Mouse (Mus musculus) stomach, postnatal 0 days (tissue): ENCODE results near the gene Hist1h2ad. TPM values are rescaled to one million over a fixed set of nuclear protein-coding genes. Genes with fewer than 3 reads are reported as not detected.
"Not testable (repeated sequence)": the region's sequence is repeated elsewhere in the genome, so short reads cannot be mapped to it uniquely, and the experiment has no call there.

Source experiments
- ATAC-seq: fragments of 200-750 bp; cut with Nextera tagmentation; 2 replicates; pipeline ENCODE4 v1.8.0; 2017; ENCODE audit not compliant: low FRiP score, low TSS enrichment
- DNase-seq: peaks from one replicate; pipeline ENCODE4 v3.0.0-alpha.2; 2016; ENCODE audit warnings: low spot score
- H3K27ac ChIP-seq: fragments of 300-500 bp; sonication (generic); replicated peaks from 2 replicates; pipeline ENCODE4 v1.5.1; 2014; ENCODE audit warnings: mild to moderate bottlenecking, control low read depth
- H3K27me3 ChIP-seq: fragments of 300-500 bp; sonication (generic); 2 replicates; pipeline ENCODE4 v1.6.1; 2014; ENCODE audit warnings: low read length; ENCODE audit not compliant: control insufficient read depth, insufficient read depth
- H3K36me3 ChIP-seq: fragments of 300-500 bp; sonication (generic); 2 replicates; pipeline ENCODE4 v1.6.1; 2014; ENCODE audit warnings: low read length, mixed read lengths; ENCODE audit not compliant: control insufficient read depth, insufficient read depth
- H3K4me1 ChIP-seq: fragments of 300-500 bp; sonication (generic); replicated peaks from 2 replicates; pipeline ENCODE4 v1.6.1; 2014; ENCODE audit warnings: antibody characterized with exemption; ENCODE audit not compliant: control insufficient read depth, insufficient read depth
- H3K4me2 ChIP-seq: fragments of 300-500 bp; sonication (generic); replicated peaks from 2 replicates; pipeline ENCODE4 v1.6.1; 2014; ENCODE audit warnings: low read depth, mild to moderate bottlenecking, control low read depth, moderate library complexity
- H3K4me3 ChIP-seq: fragments of 300-500 bp; sonication (generic); 2 replicates; pipeline ENCODE4 v1.5.1; 2014; ENCODE audit warnings: low read depth, low read length, control low read depth
- H3K9ac ChIP-seq: fragments of 300-500 bp; sonication (generic); 2 replicates; pipeline ENCODE4 v1.6.1; 2014; ENCODE audit warnings: mild to moderate bottlenecking, low read length, control low read depth, mixed read lengths
- H3K9me3 ChIP-seq: fragments of 300-500 bp; sonication (generic); 2 replicates; pipeline ENCODE4 v1.6.1; 2016; ENCODE audit warnings: low read length; ENCODE audit not compliant: control insufficient read depth
- CTCF ChIP-seq: IDR thresholded peaks from 2 replicates; pipeline ENCODE4 v1.5.1; 2016; ENCODE audit warnings: antibody characterized with exemption, low read depth, mild to moderate bottlenecking, moderate library complexity
- EP300 ChIP-seq: optimal IDR thresholded peaks from 2 replicates; pipeline ENCODE3; 2016; ENCODE audit warnings: antibody characterized with exemption
- WGBS: fragments of 180-500 bp; shearing (Covaris S2); extraction: QIAGEN DNeasy Blood & Tissue Kit; methylation state at CpG from one replicate; pipeline ENCODE4 v1.1.7; 2014; 5-methylcytosine and 5-hydroxymethylcytosine counted together
- polyA plus RNA-seq: library from polyadenylated mRNA; unstranded; fragments of >200 nt; fragmentation: Nextera tagmentation; extraction: Ambion mirVana; gene quantifications from 2 replicates; pipeline ENCODE4 v1.2.1, GENCODE M21; 2015

The Hist1h2ad gene
- polyA plus RNA-seq, 1 experiment from 2014 or later = 0.79 TPM

DNA sequence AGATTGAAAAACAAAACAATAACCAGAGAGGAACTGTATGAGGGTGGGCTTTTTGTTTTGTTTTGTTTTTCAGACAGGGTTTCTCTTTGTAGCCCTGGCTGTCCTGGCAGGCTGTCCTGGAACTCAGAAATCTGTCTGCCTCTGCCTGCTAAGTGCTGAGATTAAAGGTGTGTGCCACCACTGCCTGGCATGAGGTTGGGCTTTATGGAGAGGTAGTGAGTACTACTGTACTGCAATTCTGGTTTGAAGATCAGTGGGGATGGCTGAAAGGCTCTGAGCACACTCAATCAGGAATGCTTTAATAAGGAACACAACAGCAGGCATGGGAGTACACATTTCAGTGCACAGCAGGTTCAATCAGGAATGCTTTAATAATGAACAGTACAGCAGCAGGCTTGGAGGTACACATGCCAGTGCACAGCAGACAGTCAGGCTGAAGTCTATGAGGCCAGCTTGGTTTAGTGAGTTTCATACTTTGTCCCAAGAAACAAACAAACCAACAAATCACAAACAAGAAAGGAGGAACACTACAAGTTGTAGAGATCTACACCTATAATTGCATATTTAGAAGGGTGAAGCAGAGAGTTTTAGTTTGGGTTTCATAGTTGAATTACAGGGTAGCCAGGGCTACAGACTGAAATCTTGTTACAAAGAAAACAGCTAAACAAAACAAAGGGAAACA, 9.3 kb downstream of the Hist1h2ad start:
- DNase-seq = no peak
- peak overlapping the region; percentile 20; the same call in 1 of the 2 replicates for H3K27ac ChIP-seq
- H3K4me2 ChIP-seq = 0 out of 2 replicates have a peak overlapping the region, but pooled peaks have one; percentile 9
- no peak for TF ChIP-seq CTCF
- 0 out of 2 replicates have a peak, but pooled peaks cover 2% of the 10 kb centered on the region for H3K4me1 ChIP-seq
- no peaks in the 10 kb centered on the region for H3K36me3 ChIP-seq
- H3K27me3 ChIP-seq = no peaks in the 10 kb centered on the region
- H3K4me3 ChIP-seq = no peak overlapping the region
- no peak for ATAC-seq
- H3K9ac ChIP-seq = no peak overlapping the region
- H3K9me3 ChIP-seq = no peaks in the 10 kb centered on the region

DNA sequence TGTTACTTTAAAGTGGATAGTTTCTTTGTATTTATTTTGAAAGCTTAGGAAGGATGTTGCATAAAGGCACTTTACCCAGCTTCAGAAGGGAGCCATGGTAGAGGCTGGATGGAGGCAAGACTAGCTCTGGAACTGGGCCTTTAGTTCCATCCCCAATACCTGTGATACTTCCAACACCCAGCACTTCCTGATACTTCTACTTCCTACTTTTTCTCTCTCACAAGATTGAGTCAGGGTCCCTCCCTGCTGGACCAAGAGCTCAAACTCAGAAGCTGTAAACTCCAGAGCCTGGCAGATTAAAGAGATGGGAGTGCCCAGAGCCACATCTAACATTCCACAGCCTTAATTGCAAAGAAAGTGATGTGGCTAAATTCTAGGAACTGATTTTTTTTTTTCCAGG, 10.2 kb downstream of the Hist1h2ad start:
- Histone ChIP-seq H3K4me3 (peak overlapping the region; percentile 57), H3K4me2 (peak overlapping the region; percentile 80), H3K4me1 (0 out of 2 replicates have a peak, but pooled peaks cover 2% of the 10 kb centered on the region), H3K36me3 (no peaks in the 10 kb centered on the region), H3K9ac (peak overlapping the region; percentile 76; the same call in 1 of the 2 replicates), H3K9me3 (no peaks in the 10 kb centered on the region), H3K27ac (peak overlapping the region; percentile 97), H3K27me3 (no peaks in the 10 kb centered on the region)
- TF ChIP-seq CTCF = no peak
- TF ChIP-seq EP300 = no peak
- no peak for ATAC-seq
- no peak for DNase-seq

DNA sequence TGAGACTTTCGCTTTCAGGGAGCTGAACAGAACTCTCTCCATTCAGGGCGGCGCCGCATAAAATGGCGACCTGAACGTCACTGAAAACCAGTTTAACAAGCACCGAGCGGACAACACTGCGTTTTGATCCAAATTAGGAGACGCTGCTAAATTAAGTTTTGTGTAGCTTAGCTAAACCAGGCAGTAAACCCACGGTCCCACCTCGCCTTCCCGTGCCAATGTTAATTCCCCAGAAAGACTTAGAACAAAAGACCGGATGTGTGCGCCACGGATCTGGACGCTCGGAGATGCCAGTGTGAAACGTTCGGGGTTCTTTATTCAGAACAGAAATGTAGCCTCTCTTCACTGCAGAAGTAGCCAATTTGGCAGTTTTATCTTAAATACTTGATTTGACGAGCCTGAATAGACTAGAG, 10.9 kb downstream of the Hist1h2ad start:
- DNase-seq = peak; percentile 83
- ATAC-seq = peak; percentile 43; the same call in 1 of the 2 replicates
- peak overlapping the region; percentile 97 for H3K27ac ChIP-seq
- H3K4me1 ChIP-seq = 0 out of 2 replicates have a peak, but pooled peaks cover 2% of the 10 kb centered on the region
- WGBS = under 1% methylated on average over 21 of the region's 21 CpGs
- H3K36me3 ChIP-seq = no peaks in the 10 kb centered on the region
- no peaks in the 10 kb centered on the region for H3K9me3 ChIP-seq
- peak overlapping the region; percentile 80 for H3K4me2 ChIP-seq
- H3K27me3 ChIP-seq = no peaks in the 10 kb centered on the region
- no peak for TF ChIP-seq EP300
- no peak for TF ChIP-seq CTCF
- peak overlapping the region; percentile 57 for H3K4me3 ChIP-seq
- peak overlapping the region; percentile 76 for H3K9ac ChIP-seq

DNA sequence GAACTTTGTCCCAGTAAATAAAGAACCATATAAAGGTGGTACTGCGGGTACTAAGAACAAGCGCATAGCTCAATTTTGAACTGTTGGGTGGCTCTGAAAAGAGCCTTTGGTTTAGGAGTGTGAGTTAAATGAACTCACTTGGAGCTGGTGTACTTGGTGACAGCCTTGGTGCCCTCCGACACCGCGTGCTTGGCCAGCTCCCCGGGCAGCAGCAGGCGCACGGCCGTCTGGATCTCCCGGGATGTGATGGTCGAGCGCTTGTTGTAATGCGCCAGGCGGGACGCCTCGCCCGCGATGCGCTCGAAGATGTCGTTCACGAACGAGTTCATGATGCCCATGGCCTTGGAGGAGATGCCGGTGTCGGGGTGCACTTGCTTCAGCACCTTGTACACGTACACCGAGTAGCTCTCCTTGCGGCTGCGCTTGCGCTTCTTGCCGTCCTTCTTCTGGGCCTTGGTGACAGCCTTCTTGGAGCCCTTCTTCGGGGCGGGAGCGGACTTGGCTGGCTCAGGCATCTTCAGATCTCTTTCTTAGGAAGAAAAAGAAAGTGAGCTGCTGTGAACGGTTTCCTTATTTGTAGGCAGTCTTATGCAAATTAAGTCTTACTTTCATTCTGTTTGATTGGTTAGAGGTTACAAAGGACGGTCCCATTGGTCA, 11.4 kb downstream of the Hist1h2ad start:
- not testable (repeated sequence) for H3K9me3 ChIP-seq, H3K36me3 ChIP-seq, H3K27me3 ChIP-seq, H3K4me1 ChIP-seq
- under 1% methylated on average over 18 of the region's 36 CpGs for WGBS
- peak overlapping the region; percentile 97 for H3K27ac ChIP-seq
- H3K4me3 ChIP-seq = peak overlapping the region; percentile 57
- peak overlapping the region; percentile 76 for H3K9ac ChIP-seq
- H3K4me2 ChIP-seq = peak overlapping the region; percentile 80
- peak; percentile 63 for DNase-seq
- ATAC-seq = peak; percentile 89

DNA sequence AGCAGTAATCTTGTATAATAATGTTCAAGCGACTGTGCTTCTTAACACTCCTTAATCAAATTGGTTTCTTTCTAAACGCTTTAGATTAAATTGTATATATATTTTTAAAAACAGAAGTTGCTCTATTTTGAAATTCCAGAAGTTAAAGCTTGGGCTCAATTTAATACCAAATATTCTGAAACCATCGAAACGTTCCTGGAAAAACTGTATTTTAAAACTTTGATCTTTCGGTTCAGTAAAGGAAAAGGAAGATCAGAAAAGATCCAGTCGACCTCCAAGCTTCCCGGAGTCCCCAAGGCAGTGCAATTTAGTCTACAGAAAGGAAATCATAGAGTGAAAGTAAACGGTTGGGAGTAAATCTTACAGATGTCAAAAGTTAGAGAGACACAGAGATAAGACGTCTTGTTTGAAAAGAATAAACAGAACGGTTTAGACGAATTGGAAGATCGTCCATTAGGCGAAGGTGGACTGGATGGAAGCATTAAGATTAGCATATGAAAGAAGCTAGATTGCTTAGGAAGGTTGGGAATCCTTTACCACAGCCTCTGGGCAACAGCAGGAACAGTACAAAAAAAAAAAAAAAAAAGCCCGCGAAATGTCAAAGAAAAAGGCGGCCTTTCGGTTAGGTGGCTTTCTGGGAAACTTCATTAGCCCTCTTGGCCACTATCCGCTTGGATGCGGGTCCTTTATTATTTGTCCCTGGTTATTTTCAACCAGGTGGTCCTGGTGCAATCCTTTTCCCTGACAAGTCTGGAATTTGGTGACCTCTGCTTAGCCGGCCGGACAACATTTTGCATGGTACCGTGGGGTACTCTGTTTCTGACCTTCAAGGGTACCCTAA, 12.1 kb downstream of the Hist1h2ad start:
- Histone ChIP-seq H3K4me3 (peak overlapping the region; percentile 57), H3K27ac (peak overlapping the region; percentile 93), H3K9me3 (no peaks in the 10 kb centered on the region), H3K9ac (peak overlapping the region; percentile 62), H3K27me3 (no peaks in the 10 kb centered on the region), H3K4me2 (peak overlapping the region; percentile 67), H3K36me3 (no peaks in the 10 kb centered on the region), H3K4me1 (0 out of 2 replicates have a peak, but pooled peaks cover 2% of the 10 kb centered on the region)
- TF ChIP-seq EP300 (no peak), CTCF (no peak)
- no peak for DNase-seq
- WGBS = under 1% methylated on average over 22 of the region's 22 CpGs
- no peak for ATAC-seq
